Mouse (Mus musculus): ENCODE measurements at regions not wholly inside any gene's neighbourhood (a gene's known extent, or its start where the extent isn't known, plus 50 kb on each side); places are given as distances from the start of the nearest gene placed in this dataset.

DNA sequence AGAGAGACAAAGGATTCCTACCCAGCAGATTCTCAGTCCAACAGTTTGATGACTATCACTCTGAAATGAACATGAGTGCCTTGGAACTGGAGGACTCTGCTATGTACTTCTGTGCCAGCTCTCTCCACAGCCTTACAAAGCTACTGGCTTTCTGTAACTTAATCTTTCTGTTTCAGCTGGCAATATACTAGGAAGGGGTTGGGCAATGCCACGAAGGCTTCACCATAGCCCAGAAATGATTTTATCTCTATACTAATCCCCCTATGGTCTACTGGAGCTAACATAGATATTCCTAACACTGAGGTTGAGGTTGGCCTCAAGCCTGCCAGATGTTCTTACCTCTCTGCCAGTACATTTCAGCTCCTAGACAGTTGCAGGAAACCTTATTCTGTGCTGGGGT lies 78.6 kb upstream of the 2210010C04Rik start:
- TF ChIP-seq POLR2A (IDR thresholded peaks at IDR 0.05; ENCODE audit: extremely low read depth, insufficient read depth, low read length): no peak
- no peak for TF ChIP-seq CTCF (IDR thresholded peaks at IDR 0.05; ENCODE audit: extremely low read depth, insufficient read depth, low read length)

Data from cortical plate, adult 2 months (tissue).